Mouse (Mus musculus) spleen, postnatal 14 days (tissue): ENCODE measurements around the gene Gm42878.
A peak's percentile ranks its signal among the peaks of the same experiment; 100 is the strongest.
"Not testable (repeated sequence)": the region's sequence is repeated elsewhere in the genome, so short reads cannot be mapped to it uniquely, and the experiment has no call there.

Experiments used
- DNase-seq, 2 experiments: peaks; one replicate each; pipeline ENCODE4 v3.0.0; 2021 to 2022; ENCODE audit warnings: low spot score in 2 of 2

The Gm42878 gene

DNA sequence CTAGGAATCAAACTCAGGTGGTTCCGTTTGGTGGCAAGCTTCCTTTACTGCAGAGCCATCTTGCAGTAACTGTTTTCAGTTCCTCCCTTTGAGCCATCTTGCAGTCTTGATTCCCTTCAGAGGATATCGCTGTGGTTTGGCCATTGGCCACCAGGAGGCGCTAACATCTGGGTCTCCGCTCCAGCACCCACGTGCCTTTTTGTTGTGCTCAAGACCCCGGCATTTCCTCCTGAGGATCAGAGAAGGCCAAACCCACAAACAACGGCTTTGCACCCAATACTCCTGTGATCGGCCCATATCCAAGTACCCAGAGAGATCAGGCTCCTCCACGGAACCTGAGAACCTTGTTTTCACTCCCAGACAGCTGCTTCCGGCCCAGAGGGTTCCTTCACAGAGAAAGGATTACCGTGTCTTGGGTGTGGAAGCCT, 19.2 kb upstream of the Gm42878 start:
- peak; percentile 81 to 91 for DNase-seq

- DNase-seq = no peak
These were observed 17.2 kb upstream of the Gm42878 start for GRCm38 (mm10) chr5:121562436-121562835.

- DNase-seq = no peak
These were observed 3.9 kb upstream of the Gm42878 start for GRCm38 (mm10) chr5:121549196-121549595.

DNA sequence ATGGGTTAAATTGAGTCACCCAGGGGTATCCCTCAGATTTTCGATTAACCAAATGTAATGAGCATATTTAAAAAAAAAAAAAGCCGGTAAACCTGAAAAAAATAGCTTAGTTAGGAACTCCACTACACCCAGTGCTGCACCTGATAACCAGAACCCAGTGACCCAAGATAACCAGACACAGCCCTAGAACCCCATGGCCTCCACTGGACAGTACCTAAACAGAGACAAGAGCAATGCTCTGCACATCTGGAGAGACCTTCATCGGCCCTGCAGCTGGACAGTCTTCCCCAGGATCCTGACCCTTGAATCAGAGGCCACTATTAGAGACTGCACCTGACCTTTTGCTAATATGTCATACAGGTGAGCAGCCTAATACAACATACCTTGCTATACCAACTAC, 1.8 kb upstream of the Gm42878 start:
- DNase-seq = no peak

- DNase-seq = peak; percentile 25 to 44
These were observed 1.2 kb upstream of the Gm42878 start for GRCm38 (mm10) chr5:121546530-121546895.

DNA sequence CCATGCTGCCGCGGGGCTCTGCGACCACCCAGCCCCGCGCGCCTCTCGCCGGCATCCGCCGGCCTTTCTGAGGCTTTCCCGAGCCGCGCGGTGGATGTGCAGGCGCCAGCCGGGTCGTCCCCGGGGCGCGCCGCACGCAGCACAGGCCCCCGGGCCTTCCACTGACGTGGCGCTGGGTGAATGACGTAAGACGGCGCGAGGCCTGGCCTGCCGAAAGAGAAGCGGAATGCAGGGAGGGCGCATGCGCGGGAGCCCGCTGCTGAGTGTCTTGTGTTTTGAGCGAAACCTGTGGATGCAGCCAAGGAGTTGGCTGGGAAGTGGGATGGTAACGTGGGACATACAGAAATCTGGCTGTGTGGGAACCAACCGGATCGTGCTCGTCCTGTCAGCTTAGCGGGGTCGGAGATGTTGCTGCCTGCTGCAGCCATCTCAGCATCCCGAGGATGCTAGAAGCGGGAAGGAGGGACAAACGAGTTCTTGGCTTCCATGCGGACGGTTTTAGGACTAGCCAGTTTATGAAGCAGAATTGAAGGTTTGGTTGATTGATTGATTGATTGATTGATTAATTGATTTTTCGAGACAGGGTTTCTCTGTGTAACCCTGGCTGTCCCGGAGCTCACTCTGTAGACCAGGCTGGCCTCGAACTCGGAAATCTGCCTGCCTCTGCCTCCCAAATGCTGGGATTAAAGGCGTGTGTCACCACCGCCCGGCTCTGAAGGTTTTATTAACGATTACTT, 679 bp upstream of the Gm42878 start, which contains the start of gene Mapkapk5:
Gene Mapkapk5, minus strand, starts transcription at position 113 of the 737 bp plus-strand sequence.
- peak; percentile 96 to 99 for DNase-seq

DNA sequence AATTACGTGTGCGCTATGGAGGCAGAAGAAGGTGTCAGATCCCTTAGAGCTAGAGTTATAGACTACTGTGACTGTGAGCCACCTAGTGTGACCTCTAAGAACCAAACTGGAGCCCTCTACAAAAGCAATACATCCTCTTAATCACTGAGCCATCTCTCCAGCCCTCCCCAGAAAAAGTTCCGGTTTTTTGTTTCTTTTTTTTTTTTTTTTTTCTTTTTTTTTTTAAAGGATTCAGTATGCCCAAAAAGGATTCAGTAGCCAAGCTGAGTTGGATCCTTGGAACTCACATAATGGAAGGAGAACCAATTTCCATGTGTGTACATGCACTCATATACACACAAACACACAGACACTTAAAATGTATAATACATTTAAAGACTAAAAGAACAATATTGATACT, 1.9 kb downstream of the Gm42878 start:
- DNase-seq = no peak

- no peak for DNase-seq
These were observed 4.0 kb downstream of the Gm42878 start for GRCm38 (mm10) chr5:121541235-121541634.

DNA sequence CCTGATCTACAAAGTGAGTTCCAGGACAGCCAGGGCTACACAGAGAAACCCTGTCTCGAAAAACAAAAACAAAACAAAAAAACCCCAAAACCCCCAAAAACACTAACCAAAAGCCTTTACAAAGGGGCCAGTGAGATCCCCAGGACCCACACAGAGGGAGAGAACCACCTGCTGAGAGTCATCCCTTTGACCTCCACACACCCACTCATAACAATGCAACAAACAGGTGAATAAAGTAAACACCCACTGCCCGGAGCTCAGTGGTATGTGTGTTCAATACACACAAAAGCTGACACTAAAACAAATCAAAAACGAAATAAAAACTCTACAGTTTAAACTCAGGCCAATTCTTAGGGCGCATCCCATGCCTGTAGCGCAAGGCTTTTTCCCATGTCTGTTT, 5.2 kb downstream of the Gm42878 start:
- DNase-seq = no peak

- DNase-seq = no peak
These were observed 7.7 kb downstream of the Gm42878 start for GRCm38 (mm10) chr5:121537588-121537987.

DNA sequence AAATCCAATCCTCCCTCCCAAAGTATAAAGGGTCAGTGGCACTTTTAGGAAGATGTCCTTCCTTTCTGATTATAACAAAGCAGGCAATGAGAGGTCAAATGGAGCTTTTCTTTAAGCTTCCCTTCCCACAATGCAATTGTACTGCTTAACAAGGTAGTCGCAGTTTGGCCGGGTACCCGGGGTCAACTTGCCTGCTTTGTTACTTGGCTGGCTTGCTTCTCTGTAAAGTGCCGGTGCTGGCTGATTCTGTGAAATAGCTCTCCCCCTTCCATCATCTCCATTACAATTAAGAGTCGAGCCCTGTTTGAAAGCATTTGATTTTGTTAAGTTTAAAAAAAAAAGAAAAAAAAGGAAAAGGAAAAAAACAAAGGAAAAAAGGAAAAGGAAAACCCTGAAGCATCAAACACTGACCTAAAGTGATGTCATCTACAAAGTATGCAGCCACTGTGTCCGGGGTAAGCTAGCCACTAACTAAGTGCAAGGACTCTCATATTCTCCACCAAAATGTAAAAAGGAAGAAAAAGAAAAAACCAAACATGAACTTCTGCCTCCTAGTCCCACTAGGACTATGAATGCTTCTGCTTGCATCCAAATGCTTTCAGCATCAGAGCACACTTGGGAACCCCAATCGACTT, 8.2 kb downstream of the Gm42878 start:
- no peak for DNase-seq

GRCm38 (mm10) chr5:121535116-121535515, 10.2 kb downstream of the Gm42878 start:
- DNase-seq = no peak

GRCm38 (mm10) chr5:121534521-121534920, 10.8 kb downstream of the Gm42878 start:
- DNase-seq = no peak

- no peak for DNase-seq
These were observed 18.3 kb downstream of the Gm42878 start for GRCm38 (mm10) chr5:121526961-121527360.

- DNase-seq = no peak
These were observed 18.8 kb downstream of the Gm42878 start for GRCm38 (mm10) chr5:121526526-121526925.

GRCm38 (mm10) chr5:121525774-121526450, 19.4 kb downstream of the Gm42878 start:
- no peak for DNase-seq

DNA sequence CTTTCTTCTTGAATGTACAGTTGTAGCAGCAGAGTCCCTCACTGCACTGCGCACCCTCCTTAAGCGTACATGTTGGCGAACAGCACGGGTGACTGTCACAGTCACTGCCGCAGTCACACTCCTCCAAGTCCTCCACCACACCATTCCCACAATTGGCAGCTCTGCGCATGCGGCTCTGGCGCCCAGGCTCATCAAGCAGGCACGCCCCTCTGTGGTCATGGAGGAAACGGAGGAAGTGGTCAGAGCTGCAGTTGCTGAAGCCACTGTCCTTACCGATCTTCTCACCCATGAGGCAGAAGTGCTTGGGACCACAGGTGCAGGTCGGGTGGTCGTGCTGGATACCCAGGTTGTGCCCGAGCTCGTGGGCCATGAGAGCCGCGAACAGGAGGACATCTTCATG, 25.5 kb downstream of the Gm42878 start:
- DNase-seq = not testable (repeated sequence)

- no peak for DNase-seq
These were observed 26.3 kb downstream of the Gm42878 start for GRCm38 (mm10) chr5:121518983-121519382.

DNA sequence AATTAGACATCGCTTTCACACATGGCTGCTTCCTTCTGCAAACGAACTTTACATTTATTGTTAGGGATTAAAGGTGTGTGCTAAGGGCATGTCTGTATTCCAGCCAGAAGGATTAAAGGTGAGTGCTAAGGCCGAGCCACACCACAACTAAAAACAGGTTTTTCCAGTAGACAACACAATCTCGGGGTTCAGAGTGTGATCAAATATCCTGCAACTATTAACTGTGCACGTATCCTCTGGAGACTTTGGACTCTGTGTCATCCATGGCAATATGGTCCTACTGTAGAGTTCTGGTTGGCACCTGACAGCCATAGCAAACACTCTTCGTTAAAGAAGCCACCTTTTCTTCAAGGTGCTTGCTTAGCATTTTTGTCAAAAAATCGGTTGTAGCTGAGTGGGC, 35.3 kb downstream of the Gm42878 start:
- DNase-seq = no peak

GRCm38 (mm10) chr5:121506846-121507245, 38.4 kb downstream of the Gm42878 start:
- no peak for DNase-seq

DNA sequence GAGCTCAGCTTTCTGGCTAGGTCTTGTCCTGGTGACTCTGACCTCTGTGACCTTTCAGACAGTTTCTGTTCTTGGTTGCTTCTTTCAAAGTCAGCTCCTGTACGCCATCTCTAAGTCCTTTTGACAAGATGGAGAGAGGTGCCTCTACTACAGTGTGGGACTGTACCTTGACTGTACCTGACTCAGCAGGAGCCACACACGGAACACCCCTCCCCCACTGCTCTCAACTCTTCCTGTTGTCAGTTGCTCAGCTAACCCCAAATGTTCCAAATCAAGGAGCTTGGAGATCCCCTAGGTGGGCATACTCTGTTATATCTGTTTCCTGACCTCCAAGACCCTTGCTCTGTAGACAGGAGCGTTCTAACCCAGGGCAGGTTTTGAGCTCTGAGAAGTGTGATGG, 42.1 kb downstream of the Gm42878 start, which contains the start of gene Adam1b:
Gene Adam1b, minus strand, starts transcription at position 205 of the 400 bp plus-strand sequence.
- DNase-seq = no peak

DNA sequence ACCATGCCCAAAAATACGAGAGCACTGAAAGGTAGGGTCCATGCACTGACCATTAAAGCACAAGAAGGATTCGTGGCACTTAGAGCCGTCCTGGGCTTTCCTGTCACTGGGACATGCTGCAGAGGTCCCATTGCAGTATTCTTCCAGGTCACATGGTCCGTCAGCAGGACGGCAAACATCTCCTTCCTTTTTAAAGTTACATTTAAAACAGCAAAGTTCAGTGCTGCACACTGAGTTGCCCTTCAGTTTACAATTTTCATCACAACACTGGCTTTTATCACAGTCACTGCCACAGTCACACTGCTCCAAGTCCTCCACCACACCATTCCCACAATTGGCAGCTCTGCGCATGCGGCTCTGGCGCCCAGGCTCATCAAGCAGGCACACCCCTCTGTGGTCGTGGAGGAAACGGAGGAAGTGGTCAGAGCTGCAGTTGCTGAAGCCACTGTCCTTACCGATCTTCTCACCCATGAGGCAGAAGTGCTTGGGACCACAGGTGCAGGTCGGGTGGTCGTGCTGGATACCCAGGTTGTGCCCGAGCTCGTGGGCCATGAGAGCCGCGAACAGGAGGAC, 43.8 kb downstream of the Gm42878 start:
- DNase-seq = not testable (repeated sequence)
